8 mouse cellular contexts compared by ENCODE assay signal in genomic region chr5:143434421-143434820, GRCm38 (mm10). TPM values are rescaled to one million over a fixed set of nuclear protein-coding genes. Genes with fewer than 3 reads are reported as not detected.
A peak's percentile ranks its signal among the peaks of the same experiment; 100 is the strongest.
DNase-seq lines count a peak whose midpoint lies in the region; ATAC-seq lines count a peak whose summit lies in the region.

No protein-coding gene starts in this region.

- peak; percentile 58 for DNase-seq in layer of hippocampus, adult 11-12 months (ENCODE audit: low spot score)
- no peak for DNase-seq in layer of hippocampus, adult 9-11 months
- DNase-seq in WW6 (ENCODE audit: low read depth, low spot score) = peak; percentile 61
- peak; percentile 53 to 58 for DNase-seq in cerebellum, postnatal 36 days
- DNase-seq in heart, postnatal 10 days = peak; percentile 77 to 88
- peak; percentile 23 to 30 for DNase-seq in left cerebral cortex, postnatal 25 days (ENCODE audit: low spot score in 2 of 2)
- peak; percentile 29 to 38 for DNase-seq in thymus, adult 18-20 months

- ATAC-seq in monocyte, adult 5-6 weeks (replicated peaks; ENCODE audit: insufficient number of reproducible peaks, low FRiP score, low TSS enrichment, poor library complexity, severe bottlenecking) = peak; percentile 90

- intact Hi-C loops in heart, postnatal 10 days (cut with DNase I) = loop anchor here (5.0 kb wide), 1 partner anchor 278 kb away; no protein-coding TSS in a partner anchor
- intact Hi-C loops in left cerebral cortex, postnatal 25 days (cut with DNase I) = loop anchor here (10.0 kb wide), 1 partner anchor 280 kb away; no protein-coding TSS in a partner anchor

RNA-seq across cellular contexts. Expression of gene Daglb, which starts 30.0 kb away (rescaled TPM):
- total RNA-seq in heart, postnatal 10 days (2021) = 1 to 10 TPM; 7.9 to 8.8 TPM
- 10 to 100 TPM; 26.4 to 32.7 TPM for total RNA-seq in left cerebral cortex, postnatal 25 days (2021)
- total RNA-seq in monocyte, adult 5-6 weeks (2017) = 25.0 to 39.5 TPM (median 28.8 TPM) in 3 replicates

RNA-seq across cellular contexts. Expression of gene Kdelr2, which starts 30.8 kb away (rescaled TPM):
- total RNA-seq in heart, postnatal 10 days (2021) = 10 to 100 TPM; 84.3 to 93.6 TPM
- 10 to 100 TPM; 35.2 to 37.8 TPM for total RNA-seq in left cerebral cortex, postnatal 25 days (2021)
- total RNA-seq in monocyte, adult 5-6 weeks (2017) = 47.3 to 66.2 TPM (median 47.5 TPM) in 3 replicates
